In genomic region chr19:46495136-46495535, GRCm38 (mm10) we compare ENCODE assay signal across 30 mouse cellular contexts. TPM values are rescaled to one million over a fixed set of nuclear protein-coding genes. Genes with fewer than 3 reads are reported as not detected.
A peak's percentile ranks its signal among the peaks of the same experiment; 100 is the strongest.
DNase-seq lines count a peak whose midpoint lies in the region; ATAC-seq and TF ChIP-seq lines count a peak whose summit lies in the region.
"Had no signal": no experiment of that assay in that cellular context is flagged by ENCODE, and none has a peak within 500 bp of the region (broad histone marks: within the 10 kb centered on the region; RNA-seq: fewer than 3 reads in every experiment).

No protein-coding gene starts in this region.

- 64% methylated on average over 8 of the region's 8 CpGs for WGBS in kidney, embryonic 15.5 days
- WGBS in limb, embryonic 10.5 days: 85% methylated on average over 8 of the region's 8 CpGs
- WGBS in lung, postnatal 0 days: 68% methylated on average over 8 of the region's 8 CpGs

- ATAC-seq in kidney, embryonic 15.5 days (replicated peaks; ENCODE audit: low FRiP score): no peak
- 0 out of 2 replicates have a peak, but pooled peaks have one; percentile 4 for ATAC-seq in megakaryocyte progenitor cell, adult 5-6 weeks (replicated peaks; ENCODE audit: poor library complexity)
- no peak for ATAC-seq in lung, postnatal 0 days
- ATAC-seq: activated CD4-positive, CD25-positive, alpha-beta regulatory T cell, adult 4 months; forebrain, embryonic 16.5 days; intestine, embryonic 15.5 days; liver, postnatal 0 days; midbrain, embryonic 15.5 days had no signal

- DNase-seq in kidney, adult 18-20 months: no peak
- peak; percentile 33 to 42 for DNase-seq in B cell, adult 2 months
- no peak for DNase-seq in limb, embryonic 10.5 days (ENCODE audit: low spot score)
- DNase-seq in lung, postnatal 0 days (ENCODE audit: low spot score): no peak
- DNase-seq: adrenal gland, postnatal 10 days; cerebellum, adult 9-10 months; gastrocnemius, postnatal 14 days; heart, postnatal 36 days; kidney, postnatal 10 days; layer of hippocampus, postnatal 36 days; liver, postnatal 0 days; lung, postnatal 10 days; retina, postnatal 1 day; right cerebral cortex, postnatal 25 days; thymus, adult 18-20 months; thymus, postnatal 36 days had no signal

- no peaks in the 10 kb centered on the region for H3K36me3 ChIP-seq in kidney, embryonic 15.5 days
- no peaks in the 10 kb centered on the region for H3K36me3 ChIP-seq in E14TG2a.4 (ENCODE audit: insufficient read depth, low read length)
- no peaks in the 10 kb centered on the region for H3K36me3 ChIP-seq in limb, embryonic 10.5 days
- no peaks in the 10 kb centered on the region for H3K36me3 ChIP-seq in lung, postnatal 0 days (ENCODE audit: insufficient read depth, low read length)
- H3K36me3 ChIP-seq: embryonic facial prominence, embryonic 10.5 days; heart, embryonic 15.5 days; intestine, embryonic 15.5 days; limb, embryonic 12.5 days; midbrain, embryonic 15.5 days; neural tube, embryonic 13.5 days had no signal

- H3K9me3 ChIP-seq in kidney, embryonic 15.5 days (replicated peaks): no peaks in the 10 kb centered on the region
- H3K9me3 ChIP-seq in E14TG2a.4 (ENCODE audit: low read length): no peaks in the 10 kb centered on the region
- H3K9me3 ChIP-seq in limb, embryonic 10.5 days (replicated peaks): no peaks in the 10 kb centered on the region
- H3K9me3 ChIP-seq in lung, postnatal 0 days (ENCODE audit: low read length): no peaks in the 10 kb centered on the region
- H3K9me3 ChIP-seq: embryonic facial prominence, embryonic 10.5 days; heart, embryonic 15.5 days; intestine, embryonic 15.5 days; limb, embryonic 12.5 days; midbrain, embryonic 15.5 days; neural tube, embryonic 13.5 days had no signal

- TF ChIP-seq CTCF in E14TG2a.4 (conservative IDR thresholded peaks at IDR 0.05; ENCODE audit: low read length): no peak
- TF ChIP-seq CTCF in lung, postnatal 0 days (IDR thresholded peaks at IDR 0.05): no peak

- H3K27ac ChIP-seq in kidney, embryonic 15.5 days: 0 out of 2 replicates have a peak overlapping the region, but pooled peaks have one; percentile 37
- no peak overlapping the region for H3K27ac ChIP-seq in limb, embryonic 10.5 days
- H3K27ac ChIP-seq in lung, postnatal 0 days (ENCODE audit: low read length): no peak overlapping the region
- H3K27ac ChIP-seq: embryonic facial prominence, embryonic 10.5 days; heart, embryonic 15.5 days; hindbrain, embryonic 14.5 days; intestine, embryonic 15.5 days; layer of hippocampus, adult 2 months; limb, embryonic 12.5 days; midbrain, embryonic 15.5 days; neural tube, embryonic 13.5 days had no signal

- TF ChIP-seq EP300 in lung, postnatal 0 days (IDR thresholded peaks at IDR 0.05): no peak

- H3K4me3 ChIP-seq in kidney, embryonic 15.5 days (replicated peaks): no peak overlapping the region
- peak overlapping the region; percentile 56 for H3K4me3 ChIP-seq in E14TG2a.4 (replicated peaks; ENCODE audit: low read length)
- H3K4me3 ChIP-seq in limb, embryonic 10.5 days: no peak overlapping the region
- no peak overlapping the region for H3K4me3 ChIP-seq in lung, postnatal 0 days (ENCODE audit: low read depth, low read length)
- H3K4me3 ChIP-seq: embryonic facial prominence, embryonic 10.5 days; heart, embryonic 15.5 days; intestine, embryonic 15.5 days; layer of hippocampus, adult 2 months; limb, embryonic 12.5 days; midbrain, embryonic 15.5 days; neural tube, embryonic 13.5 days had no signal

- peaks cover 18% of the 10 kb centered on the region for H3K4me1 ChIP-seq in kidney, embryonic 15.5 days
- H3K4me1 ChIP-seq in E14TG2a.4 (replicated peaks; ENCODE audit: low read depth, low read length): peaks cover 60% of the 10 kb centered on the region
- peaks cover 15% of the 10 kb centered on the region for H3K4me1 ChIP-seq in limb, embryonic 10.5 days
- H3K4me1 ChIP-seq in lung, postnatal 0 days (ENCODE audit: insufficient read depth, low read depth, low read length): peaks cover 4% of the 10 kb centered on the region; the same call in 1 of the 2 replicates
- H3K4me1 ChIP-seq: intestine, embryonic 15.5 days had no signal

- H3K27me3 ChIP-seq in kidney, embryonic 15.5 days: no peaks in the 10 kb centered on the region
- no peaks in the 10 kb centered on the region for H3K27me3 ChIP-seq in E14TG2a.4 (ENCODE audit: insufficient read depth, low read length)
- no peaks in the 10 kb centered on the region for H3K27me3 ChIP-seq in limb, embryonic 10.5 days (ENCODE audit: low read depth, poor library complexity, severe bottlenecking)
- H3K27me3 ChIP-seq in lung, postnatal 0 days (replicated peaks; ENCODE audit: insufficient read depth, low read length): no peaks in the 10 kb centered on the region
- H3K27me3 ChIP-seq: heart, embryonic 15.5 days; intestine, embryonic 15.5 days; limb, embryonic 12.5 days; midbrain, embryonic 15.5 days; neural tube, embryonic 13.5 days had no signal

- H3K9ac ChIP-seq in kidney, embryonic 15.5 days: no peak overlapping the region
- no peak overlapping the region for H3K9ac ChIP-seq in lung, postnatal 0 days (replicated peaks; ENCODE audit: low read depth)
- H3K9ac ChIP-seq: heart, embryonic 15.5 days; hindbrain, embryonic 14.5 days; intestine, embryonic 15.5 days; limb, embryonic 12.5 days; liver, postnatal 0 days; midbrain, embryonic 15.5 days; neural tube, embryonic 13.5 days had no signal

- H3K4me2 ChIP-seq in kidney, embryonic 15.5 days: no peak overlapping the region
- no peak overlapping the region for H3K4me2 ChIP-seq in lung, postnatal 0 days (replicated peaks; ENCODE audit: low read depth, low read length)
- H3K4me2 ChIP-seq: heart, embryonic 15.5 days; hindbrain, embryonic 14.5 days; intestine, embryonic 15.5 days; limb, embryonic 12.5 days; liver, embryonic 11.5 days; midbrain, embryonic 15.5 days; neural tube, embryonic 13.5 days had no signal

RNA-seq across cellular contexts. Expression of gene Trim8, which starts 6.4 kb away (rescaled TPM):
- 24.6 and 28.7 TPM in 2 replicates for polyA plus RNA-seq in kidney, embryonic 15.5 days (2015; fragmentation: Nextera tagmentation; extraction: Ambion mirVana)
- total RNA-seq in megakaryocyte progenitor cell, adult 5-6 weeks (2015): 9.7 and 18.0 TPM in 2 replicates
- total RNA-seq in megakaryocyte progenitor cell, adult 5-6 weeks (2017): 12.8 and 12.9 TPM in 2 replicates
- polyA plus RNA-seq in limb, embryonic 10.5 days (2016; fragmentation: Nextera tagmentation; extraction: Ambion mirVana): 13.0 and 15.2 TPM in 2 replicates
- polyA plus RNA-seq in lung, postnatal 0 days (2015; fragmentation: Nextera tagmentation; extraction: Ambion mirVana): 34.1 and 34.8 TPM in 2 replicates

Comparison
In these comparisons a context has a peak if more than half of its experiments do, and no peak if none do; other contexts are left out.
1. DNase-seq: peak in B cell, adult 2 months (2 of 2); none in kidney, adult 18-20 months (single experiment), limb, embryonic 10.5 days (single experiment) and lung, postnatal 0 days (single experiment).